Mouse (Mus musculus) heart, postnatal 0 days (tissue): ENCODE measurements around the gene Lrp1. TPM values are rescaled to one million over a fixed set of nuclear protein-coding genes. Genes with fewer than 3 reads are reported as not detected.

Source experiments
- ATAC-seq: fragments of 200-750 bp; cut with Nextera tagmentation; 2 replicates; pipeline ENCODE4 v1.8.0; 2017; ENCODE audit warnings: low read depth, moderate number of reproducible peaks, moderate library complexity; ENCODE audit not compliant: insufficient read depth
- DNase-seq: peaks from one replicate; pipeline ENCODE4 v3.0.0-alpha.2; 2016; ENCODE audit warnings: low spot score
- H3K27ac ChIP-seq: fragments of 300-500 bp; sonication (generic); 2 replicates; pipeline ENCODE4 v1.5.1; 2014; ENCODE audit warnings: low read depth, mild to moderate bottlenecking
- H3K27me3 ChIP-seq: fragments of 300-500 bp; sonication (generic); 2 replicates; pipeline ENCODE4 v1.6.1; 2014; ENCODE audit warnings: low read length, mixed read lengths; ENCODE audit not compliant: control insufficient read depth, insufficient read depth
- H3K36me3 ChIP-seq: fragments of 300-500 bp; sonication (generic); replicated peaks from 2 replicates; pipeline ENCODE4 v1.6.1; 2014; ENCODE audit warnings: low read length, mixed read lengths; ENCODE audit not compliant: control insufficient read depth, insufficient read depth
- H3K4me1 ChIP-seq: fragments of 300-500 bp; sonication (generic); 2 replicates; pipeline ENCODE4 v1.6.1; 2014; ENCODE audit warnings: antibody characterized with exemption; ENCODE audit not compliant: control insufficient read depth, insufficient read depth
- H3K4me2 ChIP-seq: fragments of 300-500 bp; sonication (generic); 2 replicates; pipeline ENCODE4 v1.6.1; 2014; ENCODE audit warnings: low read depth, mild to moderate bottlenecking, low read length, moderate library complexity
- H3K4me3 ChIP-seq: fragments of 300-500 bp; sonication (generic); 2 replicates; pipeline ENCODE4 v1.5.1; 2014; ENCODE audit warnings: low read depth, low read length
- H3K9ac ChIP-seq: fragments of 300-500 bp; sonication (generic); replicated peaks from 2 replicates; pipeline ENCODE4 v1.6.1; 2014; ENCODE audit warnings: low read depth, low read length, mixed read lengths
- H3K9me3 ChIP-seq: fragments of 300-500 bp; sonication (generic); replicated peaks from 2 replicates; pipeline ENCODE4 v1.6.1; 2016; ENCODE audit warnings: low read length; ENCODE audit not compliant: control insufficient read depth
- CTCF ChIP-seq: IDR thresholded peaks from 2 replicates; pipeline ENCODE4 v1.5.1; 2016; ENCODE audit warnings: antibody characterized with exemption, control low read depth, low read depth
- EP300 ChIP-seq: IDR thresholded peaks from 2 replicates; pipeline ENCODE4 v1.6.1; 2016; ENCODE audit warnings: antibody characterized with exemption, low read depth
- WGBS: fragments of 180-500 bp; shearing (Covaris S2); extraction: QIAGEN DNeasy Blood & Tissue Kit; methylation state at CpG from one replicate; pipeline ENCODE4 v1.1.7; 2014; 5-methylcytosine and 5-hydroxymethylcytosine counted together
- polyA plus RNA-seq: library from polyadenylated mRNA; unstranded; fragments of >200 nt; fragmentation: Nextera tagmentation; extraction: Ambion mirVana; gene quantifications from 2 replicates; pipeline ENCODE4 v1.2.1, GENCODE M21; 2015
- total RNA-seq: library from RNA; depleted of rRNA; stranded (reverse); fragments of >200 nt; gene quantifications from 2 replicates; pipeline ENCODE4 v1.2.3, GENCODE M21; 2014; ENCODE audit warnings: low replicate concordance; rRNA removed

The Lrp1 gene
- 37.0 and 65.9 TPM in 2 replicates for total RNA-seq
- 15.4 and 15.7 TPM in 2 replicates for polyA plus RNA-seq

DNA sequence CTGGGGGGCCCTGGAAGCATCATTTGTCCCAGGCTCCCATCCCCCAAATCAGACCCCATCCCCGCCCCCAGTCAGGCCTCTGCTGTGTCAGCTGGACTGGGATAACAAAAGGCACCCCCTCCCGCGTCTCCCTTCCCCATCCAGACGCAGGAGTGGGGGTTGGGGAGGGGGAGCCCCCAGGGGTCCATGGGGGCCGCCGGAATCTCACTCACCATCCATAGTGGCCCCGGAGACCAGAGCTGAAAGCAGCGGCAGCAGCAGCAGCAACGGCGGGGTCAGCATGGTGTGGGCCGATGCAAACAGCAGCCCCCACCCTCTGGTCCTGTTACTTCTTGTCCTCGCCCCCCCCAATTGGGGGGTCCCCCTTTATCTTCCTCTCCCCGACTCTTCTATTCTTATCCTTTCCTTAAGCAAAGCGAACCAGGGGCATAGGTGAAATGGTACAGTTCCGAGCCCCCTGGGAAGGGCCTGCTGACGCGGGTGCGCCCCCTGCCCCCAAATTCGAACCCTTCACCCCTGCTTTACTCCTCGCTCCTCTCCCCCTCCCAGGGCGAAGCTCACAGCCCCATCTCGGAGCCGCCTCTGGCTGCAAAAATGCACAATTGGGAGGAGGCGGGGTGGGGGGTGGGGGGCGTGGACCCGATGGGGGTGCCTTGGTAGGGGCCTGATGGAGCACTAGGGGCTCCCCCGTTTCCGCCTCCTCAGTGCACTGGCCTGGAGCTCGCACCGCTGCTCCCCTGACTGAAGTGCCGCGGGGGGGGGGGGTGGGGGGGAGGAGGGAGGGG, at the start of gene Lrp1:
Lrp1 (minus strand) TSS at position 743 of the 785 bp plus-strand sequence.
- WGBS = 2% methylated on average over 25 of the region's 32 CpGs
- peak within 1 kb of the TSS; percentile 58 for H3K9ac ChIP-seq
- no peaks in the 10 kb centered on the region for H3K9me3 ChIP-seq
- TF ChIP-seq EP300 (no peak), CTCF (no peak)
- H3K4me3 ChIP-seq = peak within 1 kb of the TSS; percentile 60
- peak within 1 kb of the TSS; percentile 86 for H3K27ac ChIP-seq
- peak; percentile 19 for ATAC-seq
- peaks cover 10% of the 10 kb centered on the region for H3K4me1 ChIP-seq
- H3K27me3 ChIP-seq = no peaks in the 10 kb centered on the region
- no peak for DNase-seq
- no peaks in the 10 kb centered on the region for H3K36me3 ChIP-seq
- peak within 1 kb of the TSS; percentile 85 for H3K4me2 ChIP-seq

DNA sequence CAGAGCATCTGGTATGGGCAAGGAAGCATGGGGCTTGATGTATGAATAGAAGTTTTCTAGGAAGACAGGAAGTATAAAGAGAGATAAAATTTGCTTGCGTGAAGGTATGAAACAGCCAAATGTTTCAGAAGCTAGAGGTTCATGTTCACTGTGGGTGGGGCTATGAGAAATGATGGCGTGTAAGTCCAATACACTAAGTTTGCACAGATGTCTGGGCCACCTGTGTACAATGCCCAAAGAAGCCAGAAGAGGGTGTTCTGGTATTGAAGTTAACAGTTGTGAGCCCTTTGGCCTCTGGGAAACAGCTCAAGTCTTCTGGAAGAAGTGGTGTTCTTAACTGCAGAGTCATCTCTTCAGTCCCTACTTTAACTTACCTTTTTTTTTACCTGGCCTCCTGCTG, 49.2 kb upstream of the Lrp1 start:
- ATAC-seq (no peak), DNase-seq (no peak)
- Histone ChIP-seq H3K27ac (no peak overlapping the region), H3K27me3 (no peaks in the 10 kb centered on the region), H3K4me1 (peaks cover 18% of the 10 kb centered on the region), H3K4me2 (no peak overlapping the region), H3K36me3 (no peaks in the 10 kb centered on the region), H3K4me3 (no peak overlapping the region), H3K9ac (no peak overlapping the region), H3K9me3 (no peaks in the 10 kb centered on the region)
- 67% methylated on average over 2 of the region's 2 CpGs for WGBS
- TF ChIP-seq EP300 = no peak
- TF ChIP-seq CTCF = 0 out of 2 replicates have a peak, but pooled peaks have one; percentile 5

DNA sequence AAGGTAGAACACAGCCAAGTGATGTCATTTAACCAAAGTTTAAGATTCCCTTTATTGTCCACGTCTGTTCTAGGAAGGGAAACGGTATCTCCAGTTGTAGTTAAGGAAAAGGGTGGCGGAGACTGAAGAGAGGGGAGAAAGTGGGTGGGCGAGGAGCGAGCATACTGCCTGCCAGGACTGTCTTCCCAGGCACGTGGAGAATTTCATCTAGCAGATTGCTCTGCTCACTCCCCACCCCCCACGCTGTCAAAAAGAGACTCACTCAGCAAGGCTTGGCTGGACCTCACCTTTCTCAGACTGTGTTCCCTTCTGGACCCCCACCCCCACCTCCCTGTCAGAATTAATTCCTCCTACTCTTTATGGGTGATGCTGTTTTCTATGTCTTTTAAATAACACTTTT, 48.2 kb upstream of the Lrp1 start:
- DNase-seq (peak; percentile 53), ATAC-seq (no peak)
- no peak for TF ChIP-seq EP300
- TF ChIP-seq CTCF = no peak
- Histone ChIP-seq H3K9ac (peak overlapping the region; percentile 46; the same call in 1 of the 2 replicates), H3K4me1 (peaks cover 27% of the 10 kb centered on the region), H3K36me3 (peaks cover 8% of the 10 kb centered on the region), H3K27ac (peak overlapping the region; percentile 96), H3K4me3 (peak overlapping the region; percentile 65; the same call in 1 of the 2 replicates), H3K9me3 (no peaks in the 10 kb centered on the region), H3K4me2 (peak overlapping the region; percentile 71), H3K27me3 (no peaks in the 10 kb centered on the region)
- WGBS = 13% methylated on average over 7 of the region's 7 CpGs

DNA sequence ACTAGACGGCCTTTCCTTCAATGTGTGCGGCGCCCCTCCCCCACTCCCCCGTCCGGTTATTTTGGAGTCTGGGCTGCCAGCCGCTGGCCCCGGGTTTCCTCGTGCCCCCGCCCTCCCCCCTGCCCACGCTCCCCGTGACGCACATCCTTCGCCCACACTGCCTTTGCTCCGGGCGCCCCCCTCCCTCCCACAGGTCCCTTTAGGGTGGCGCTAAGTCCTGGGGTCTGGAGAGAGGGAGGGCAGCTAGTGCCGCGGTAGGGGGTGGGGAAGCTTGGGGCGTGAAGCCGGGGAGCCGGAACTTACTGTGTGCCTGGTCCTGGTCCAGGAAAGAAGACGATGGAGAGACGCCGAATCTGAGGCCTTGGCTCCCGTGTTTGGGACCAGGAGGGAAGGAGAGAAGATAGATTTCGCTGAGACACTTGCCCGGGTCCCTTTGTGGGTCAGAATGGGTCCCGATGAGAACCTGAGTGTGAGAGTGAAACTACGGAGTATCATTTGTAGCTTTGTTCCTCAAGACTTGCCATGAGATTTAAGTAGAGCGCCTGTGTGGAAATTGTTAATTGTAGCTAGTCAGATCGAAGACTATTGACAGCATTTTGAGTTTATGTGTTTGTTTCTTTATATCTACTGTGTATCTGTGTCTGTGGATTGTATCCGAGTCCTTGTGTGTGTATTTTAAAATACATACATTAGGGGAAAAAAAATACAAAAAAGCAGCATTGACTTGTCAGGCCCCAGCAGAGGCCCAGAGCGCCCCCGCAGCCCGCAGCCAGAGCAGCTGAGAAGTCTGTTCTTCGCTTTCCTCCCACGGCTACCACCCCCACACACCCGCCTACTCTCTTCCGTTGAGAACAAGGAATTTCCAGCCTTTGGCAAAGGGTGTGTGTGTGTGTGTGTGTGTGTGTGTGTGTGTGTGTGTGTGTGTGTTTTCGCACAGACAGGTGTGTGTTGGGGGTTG, 47.4 kb upstream of the Lrp1 start, which contains the start of gene Nab2:
Nab2 (minus strand) TSS at position 476 of the 958 bp plus-strand sequence.
- H3K27ac ChIP-seq = peak within 1 kb of the TSS; percentile 96
- peak within 1 kb of the TSS; percentile 65 for H3K4me3 ChIP-seq
- H3K27me3 ChIP-seq = no peaks in the 10 kb centered on the region
- DNase-seq (peak; percentile 87), ATAC-seq (peak; percentile 61)
- H3K9ac ChIP-seq = peak within 1 kb of the TSS; percentile 68
- H3K9me3 ChIP-seq = no peaks in the 10 kb centered on the region
- H3K4me1 ChIP-seq = peaks cover 32% of the 10 kb centered on the region
- H3K4me2 ChIP-seq = peak within 1 kb of the TSS; percentile 71
- TF ChIP-seq CTCF (0 out of 2 replicates have a peak, but pooled peaks have one; percentile 1), EP300 (no peak)
- H3K36me3 ChIP-seq = peaks cover 16% of the 10 kb centered on the region
- 2% methylated on average over 37 of the region's 40 CpGs for WGBS
